Mouse (Mus musculus): Measurements from ENCODE around the gene Tesc.

Gene Tesc

DNA sequence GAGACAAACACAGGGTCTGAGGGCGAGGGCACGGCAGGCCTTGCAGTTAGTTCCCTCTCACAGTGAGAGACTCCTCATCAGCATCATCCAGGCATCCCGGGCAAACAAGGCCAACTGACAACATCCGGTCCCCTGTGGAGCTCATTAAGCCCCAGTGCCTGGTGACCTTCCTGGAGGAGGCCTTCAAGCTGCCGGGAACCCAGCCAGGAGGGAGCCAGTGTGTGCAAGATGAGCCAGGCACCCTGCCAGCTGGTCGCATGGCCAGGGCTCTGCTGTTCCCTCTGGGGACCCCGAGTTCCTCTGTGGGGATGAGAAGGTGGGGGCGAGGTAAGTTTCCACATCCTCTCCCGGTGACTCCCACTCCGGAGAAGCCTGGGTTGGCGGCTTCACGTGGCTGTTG, 12.5 kb upstream of the Tesc start:
- DNase-seq (ENCODE audit: low read depth, low spot score): no peak

DNA sequence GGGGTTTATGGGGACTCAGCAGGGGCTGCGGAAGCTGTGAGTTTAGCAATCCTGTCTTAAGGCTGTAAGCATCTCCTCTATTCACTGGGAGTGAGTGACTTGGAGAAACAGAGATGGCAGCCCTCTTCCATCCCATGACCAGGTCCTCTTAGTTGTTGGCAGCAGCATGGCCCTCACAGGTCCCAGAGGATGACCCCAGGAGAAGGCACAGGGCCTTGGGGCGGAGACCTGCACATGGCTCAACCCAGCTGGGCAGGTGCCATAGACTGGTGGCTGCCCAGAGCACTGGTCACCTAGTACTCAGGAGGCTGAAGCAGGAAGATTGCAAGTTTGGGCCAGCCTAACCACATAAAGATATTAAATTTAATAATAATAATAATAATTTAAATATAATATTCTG, 11.9 kb upstream of the Tesc start:
- no peak for DNase-seq (ENCODE audit: low read depth, low spot score)

DNA sequence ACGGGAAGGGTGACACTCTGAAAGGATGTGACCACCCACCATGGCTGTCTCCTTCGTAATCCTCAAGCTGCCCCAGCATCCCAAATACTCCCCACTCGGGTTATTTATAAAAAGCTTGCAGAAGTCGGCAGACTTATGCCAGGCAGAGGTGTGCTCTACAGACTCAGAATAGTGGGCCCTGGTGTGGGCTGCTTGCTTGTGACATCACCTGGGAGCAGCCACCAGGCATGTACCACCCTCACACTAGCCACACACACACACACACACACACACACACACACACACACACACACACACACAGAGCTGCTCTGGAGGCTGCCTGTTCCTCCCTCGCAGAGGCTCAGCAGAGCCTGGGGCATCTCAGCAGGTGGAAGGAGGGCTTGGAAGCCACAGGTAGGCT, 10.0 kb upstream of the Tesc start:
- no peak for DNase-seq (ENCODE audit: low read depth, low spot score)

DNA sequence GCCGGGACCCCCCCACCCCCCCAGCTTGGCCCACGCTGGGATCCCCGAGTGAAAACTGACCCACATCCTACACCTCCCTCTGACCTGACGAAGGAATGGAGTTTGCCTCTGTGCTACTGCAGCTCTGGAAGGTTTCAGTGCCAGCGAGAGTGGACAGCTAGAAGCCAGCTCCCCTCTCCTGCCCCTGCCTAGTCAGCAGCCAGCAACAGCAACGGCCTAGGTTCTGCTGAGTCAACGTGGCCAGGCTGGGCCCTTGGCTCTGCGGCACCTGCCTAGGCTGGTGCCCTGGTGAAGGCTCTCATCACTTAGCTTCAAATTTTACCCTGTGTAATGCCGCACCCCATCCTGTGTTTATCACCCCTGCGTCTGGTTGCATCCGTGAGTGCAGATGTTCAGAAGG, 7.6 kb upstream of the Tesc start:
- no peak for DNase-seq (ENCODE audit: low read depth, low spot score)

DNA sequence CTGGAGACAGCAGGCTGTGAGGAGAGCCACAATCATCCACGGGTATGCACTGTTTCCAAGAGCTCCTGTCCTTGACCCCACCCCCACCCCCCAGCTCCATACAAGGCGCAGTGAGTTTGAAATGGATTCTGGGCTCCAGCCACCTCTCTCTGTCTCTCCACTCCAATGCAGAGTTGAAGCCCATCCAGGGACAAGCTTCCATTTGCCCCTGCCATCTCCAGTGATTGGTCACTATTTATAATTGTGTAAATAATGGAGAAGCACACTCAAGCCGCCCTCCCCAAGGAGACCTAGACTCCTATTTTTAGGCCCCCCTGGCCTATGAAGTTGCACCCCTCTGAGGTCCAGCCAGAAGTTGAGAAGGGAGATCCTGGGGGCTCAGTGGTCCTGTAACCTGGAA, 4.5 kb upstream of the Tesc start:
- no peak for DNase-seq (ENCODE audit: low read depth, low spot score)

DNA sequence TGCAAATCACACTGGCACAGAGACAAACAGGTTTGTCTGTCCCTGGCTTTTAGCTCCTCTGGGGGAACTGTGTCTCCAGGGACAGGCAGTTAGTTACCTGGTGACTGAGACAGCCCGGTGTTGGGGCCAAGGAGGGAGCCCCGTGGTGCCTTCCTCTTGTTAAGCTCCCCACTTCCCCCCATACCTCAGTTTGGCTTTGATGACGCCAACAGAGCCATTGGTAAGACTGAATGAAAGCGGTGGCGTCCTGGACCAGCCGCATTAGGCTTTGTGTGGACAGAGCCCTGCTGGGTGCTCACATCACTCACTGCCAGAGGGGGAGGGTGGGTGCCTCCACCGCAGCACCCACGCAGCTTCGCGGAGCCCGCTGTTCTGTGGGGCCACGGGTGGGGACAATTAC, 1.7 kb upstream of the Tesc start:
- DNase-seq (ENCODE audit: low read depth, low spot score): no peak

DNA sequence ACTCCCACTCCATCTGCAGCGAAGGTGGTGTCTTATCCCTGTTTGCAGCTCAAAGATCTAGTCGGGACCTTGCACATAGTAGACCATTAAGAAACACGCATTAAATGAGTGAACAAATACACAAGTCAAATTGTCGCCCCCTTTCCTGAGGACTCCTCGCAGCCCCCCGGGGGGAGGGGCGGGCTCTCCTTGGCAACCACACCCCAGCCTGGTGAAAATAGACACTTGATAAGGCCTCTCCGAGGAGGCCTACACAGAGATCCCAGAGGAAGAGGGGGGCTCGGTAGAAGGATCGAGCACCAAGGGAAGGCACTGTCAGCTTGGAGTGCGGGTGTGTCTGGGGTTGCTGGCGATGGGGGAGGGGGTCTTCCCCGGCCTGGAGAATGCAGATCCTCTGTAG, 1.2 kb upstream of the Tesc start:
- no peak for DNase-seq (ENCODE audit: low read depth, low spot score)

DNA sequence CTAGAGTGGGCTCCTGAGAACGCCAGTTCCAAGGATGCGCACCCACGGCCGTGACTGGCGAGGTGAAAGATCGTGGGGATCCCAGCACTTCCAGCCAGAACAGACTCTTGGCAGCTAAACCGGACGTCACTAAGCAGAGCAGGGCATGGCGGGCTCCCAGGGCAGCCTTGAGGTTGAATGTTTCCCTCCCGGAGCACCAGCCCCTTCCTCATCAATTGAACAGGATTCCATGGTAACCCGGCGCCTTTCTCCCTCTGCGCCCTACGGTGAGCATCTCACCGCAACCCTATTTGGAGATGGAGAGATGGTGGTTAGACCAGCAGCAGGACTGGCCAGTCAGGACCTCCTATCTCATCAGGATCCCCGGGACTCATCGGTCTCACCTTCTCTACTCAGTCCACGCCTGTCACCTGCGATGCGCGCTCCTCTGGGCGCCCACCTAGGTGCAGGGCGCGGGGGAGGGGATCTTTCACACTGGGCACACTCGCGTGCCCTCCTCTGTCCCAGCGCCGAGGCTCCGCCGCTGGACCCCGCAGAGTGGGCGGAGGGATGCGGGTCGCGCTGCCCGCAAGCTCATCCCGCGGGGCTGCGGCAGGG, 344 bp upstream of the Tesc start:
- no peak for DNase-seq (ENCODE audit: low read depth, low spot score)

DNA sequence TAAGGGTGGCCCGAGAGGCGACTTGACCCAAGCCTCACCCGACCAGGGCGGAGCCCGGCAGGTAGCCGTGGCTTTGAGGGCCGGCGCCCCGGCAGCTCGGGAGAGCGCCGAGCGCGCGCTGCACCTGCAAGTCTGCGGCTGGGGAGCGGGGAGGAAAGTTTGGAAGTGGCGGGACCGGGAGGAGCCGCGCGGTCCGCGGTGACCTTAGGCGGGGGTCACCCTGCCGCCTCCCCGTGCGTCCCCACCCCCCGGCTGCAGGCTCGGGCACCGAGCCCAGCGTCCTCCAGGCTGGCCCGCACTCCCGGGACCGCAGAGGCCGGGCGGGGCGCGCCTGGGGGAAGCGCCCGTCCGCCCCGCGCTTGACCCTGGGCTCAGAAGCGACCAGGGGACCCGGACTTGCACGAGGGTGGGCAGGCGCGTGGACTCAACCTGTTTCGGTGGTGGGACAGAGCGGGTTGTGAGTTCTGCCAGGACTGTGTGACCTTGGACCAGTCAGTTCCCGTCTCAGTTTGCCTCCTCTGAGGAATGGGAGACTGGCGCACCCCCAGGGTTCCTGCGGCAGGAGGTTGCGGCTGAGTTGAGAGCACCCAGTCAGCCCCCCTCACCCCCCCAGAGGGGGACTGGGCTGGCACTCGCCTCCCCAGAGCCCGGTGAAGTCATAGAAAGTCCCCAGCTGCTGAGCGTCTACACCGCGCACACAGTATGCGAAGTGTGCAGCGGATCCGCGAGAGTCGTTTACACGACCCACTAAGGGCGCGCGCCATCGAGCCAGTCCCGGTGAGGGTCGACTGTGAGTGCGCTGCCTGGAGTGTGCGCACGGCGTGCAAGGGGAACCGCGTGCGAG, 870 bp downstream of the Tesc start:
- DNase-seq (ENCODE audit: low read depth, low spot score): no peak

DNA sequence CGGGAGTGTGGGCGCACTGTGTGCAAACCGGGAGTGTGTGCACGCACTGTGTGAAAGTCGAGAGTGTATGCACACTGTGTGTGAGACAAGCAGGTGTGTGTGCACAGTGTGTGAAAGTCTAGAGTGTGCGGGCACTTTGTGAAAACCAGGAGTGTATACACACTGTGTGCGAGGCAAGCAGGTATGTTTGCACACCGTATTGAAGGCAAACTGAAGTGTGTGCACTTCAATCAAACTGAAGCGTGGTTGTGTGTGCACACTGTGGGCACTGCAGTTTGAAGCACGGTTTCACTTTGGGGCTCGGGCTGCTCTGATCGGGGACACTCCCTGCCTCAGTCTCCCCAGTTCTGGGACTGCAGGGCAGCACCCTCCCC, 1.5 kb downstream of the Tesc start:
- DNase-seq (ENCODE audit: low read depth, low spot score): no peak

DNA sequence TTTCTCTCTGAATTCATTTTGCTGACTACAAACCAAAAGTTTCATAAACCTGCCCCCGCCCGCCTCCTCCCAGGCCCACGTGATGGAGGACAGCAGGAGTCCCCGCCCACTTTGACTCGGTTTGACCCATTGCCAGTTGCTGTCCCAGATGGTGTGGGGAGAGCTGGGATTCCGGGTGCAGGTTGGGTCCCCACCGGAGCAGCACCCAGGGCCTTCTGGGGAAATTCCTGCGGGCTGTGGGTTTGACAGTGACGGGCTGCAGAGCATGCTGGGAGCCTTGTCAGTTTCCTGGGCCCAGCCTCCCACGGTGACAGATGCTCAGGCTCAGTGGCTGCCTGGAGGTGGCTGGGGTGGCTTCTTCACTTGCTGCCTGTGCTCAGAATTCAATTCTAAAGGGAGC, 1.9 kb downstream of the Tesc start:
- DNase-seq (ENCODE audit: low read depth, low spot score): peak; percentile 79

DNA sequence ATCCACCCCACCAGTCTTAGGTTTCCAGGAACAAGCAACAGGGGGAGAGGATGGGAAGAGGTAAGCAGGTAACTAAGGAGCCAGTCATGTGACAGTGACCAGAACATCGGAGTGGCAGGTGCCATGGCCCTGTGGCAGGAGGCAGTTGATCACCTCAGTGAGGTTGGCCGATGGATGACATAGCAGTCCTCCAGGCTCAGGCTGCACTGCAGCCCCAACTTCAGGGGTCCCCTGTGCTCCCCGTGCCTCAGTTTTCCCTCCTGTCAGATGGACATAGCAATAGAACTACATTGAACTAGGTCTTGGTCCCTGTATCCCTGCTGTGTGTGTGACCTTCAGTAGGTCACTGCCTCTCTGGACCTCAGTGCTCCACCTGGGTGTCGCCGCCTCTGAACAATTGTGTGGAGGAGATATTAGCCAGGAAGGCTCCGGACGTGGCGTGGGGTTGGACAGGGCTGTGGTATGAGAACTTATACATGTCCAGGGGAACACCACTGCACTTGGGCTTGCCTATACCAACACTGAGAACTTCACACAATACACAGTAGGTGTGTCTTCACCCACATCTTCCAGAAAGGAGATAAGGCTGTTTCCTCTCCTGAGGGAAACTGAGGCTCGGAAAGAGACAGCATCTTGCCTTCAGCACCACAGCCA, 2.6 kb downstream of the Tesc start:
- DNase-seq (ENCODE audit: low read depth, low spot score): no peak

DNA sequence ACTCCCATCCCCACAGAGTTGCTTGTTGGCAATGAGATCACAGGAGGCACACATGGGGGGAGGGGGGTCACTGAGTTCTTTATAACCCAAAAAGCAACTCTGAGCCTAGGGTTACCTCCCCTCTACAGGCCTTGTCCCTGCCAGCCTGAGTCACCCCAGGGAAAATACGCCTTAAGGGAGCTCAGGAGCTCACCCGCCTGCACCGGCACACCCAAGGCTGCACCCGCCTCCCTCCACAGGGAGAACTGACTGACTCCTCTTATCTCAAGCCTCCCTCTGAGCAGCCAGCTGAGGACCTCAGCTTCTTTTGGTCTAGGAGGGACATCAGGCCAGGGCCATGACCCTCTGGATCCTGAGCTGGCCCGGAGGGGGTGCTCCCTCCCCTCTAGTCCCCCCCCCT, 3.5 kb downstream of the Tesc start:
- no peak for DNase-seq (ENCODE audit: low read depth, low spot score)

DNA sequence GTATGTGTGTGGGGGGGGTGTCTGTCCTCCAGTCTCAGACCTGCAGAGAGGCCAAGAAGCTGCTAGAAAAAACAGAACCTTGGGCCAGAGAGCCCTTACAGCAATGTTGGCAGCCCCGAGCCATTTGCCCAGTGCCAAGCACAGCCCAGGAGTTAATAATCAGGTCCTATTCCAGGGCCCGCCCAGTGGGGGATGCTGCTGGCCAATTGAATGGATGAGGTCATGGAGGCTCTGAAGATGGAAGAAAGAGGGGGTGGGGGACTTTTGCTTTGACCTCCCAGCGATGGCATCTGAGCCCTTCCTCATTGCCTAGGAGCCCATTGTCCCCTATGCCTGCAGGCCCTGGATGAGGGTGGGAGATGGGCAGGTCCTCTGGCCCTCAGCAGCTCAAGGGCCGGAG, 4.0 kb downstream of the Tesc start:
- no peak for DNase-seq (ENCODE audit: low read depth, low spot score)

DNA sequence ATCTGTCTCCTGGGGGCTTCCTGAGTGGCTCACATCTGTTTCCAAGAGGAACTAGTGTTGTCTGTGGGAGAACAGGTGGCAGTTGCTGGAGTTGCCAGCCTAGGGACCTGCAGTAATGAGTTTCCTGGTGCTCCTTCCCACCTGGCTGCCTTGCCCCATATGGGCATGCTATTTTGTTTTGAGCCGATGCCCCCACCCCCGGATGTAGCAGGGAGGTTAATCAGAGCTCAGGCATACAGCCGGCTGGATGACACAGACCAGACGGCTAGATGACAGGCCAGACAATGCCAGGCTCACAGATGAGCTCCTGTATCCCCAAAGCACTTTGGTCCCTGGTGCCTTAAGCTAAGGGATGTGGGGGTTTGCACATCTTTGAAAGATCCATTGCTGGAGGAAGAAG, 5.8 kb downstream of the Tesc start:
- DNase-seq (ENCODE audit: low read depth, low spot score): no peak

DNA sequence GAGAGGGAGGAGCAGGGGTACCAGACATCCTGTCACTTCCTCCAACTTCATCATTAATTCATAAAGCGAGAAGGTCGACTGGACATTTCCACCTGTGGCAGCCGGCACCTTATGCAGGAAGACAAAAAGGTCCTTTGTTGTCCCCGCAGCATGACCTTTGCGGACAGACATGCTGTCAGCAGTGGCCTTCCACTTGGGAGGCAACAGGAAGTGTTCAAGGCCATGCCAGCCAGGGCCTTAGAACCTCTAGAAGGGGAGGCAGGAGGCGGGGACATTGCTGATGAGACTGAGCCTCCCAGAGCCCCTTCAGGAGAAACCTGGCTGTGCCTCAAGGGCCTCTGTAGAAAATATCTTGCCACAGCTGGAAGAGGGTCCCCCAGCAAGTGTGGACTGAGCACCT, 6.2 kb downstream of the Tesc start:
- DNase-seq (ENCODE audit: low read depth, low spot score): no peak

DNA sequence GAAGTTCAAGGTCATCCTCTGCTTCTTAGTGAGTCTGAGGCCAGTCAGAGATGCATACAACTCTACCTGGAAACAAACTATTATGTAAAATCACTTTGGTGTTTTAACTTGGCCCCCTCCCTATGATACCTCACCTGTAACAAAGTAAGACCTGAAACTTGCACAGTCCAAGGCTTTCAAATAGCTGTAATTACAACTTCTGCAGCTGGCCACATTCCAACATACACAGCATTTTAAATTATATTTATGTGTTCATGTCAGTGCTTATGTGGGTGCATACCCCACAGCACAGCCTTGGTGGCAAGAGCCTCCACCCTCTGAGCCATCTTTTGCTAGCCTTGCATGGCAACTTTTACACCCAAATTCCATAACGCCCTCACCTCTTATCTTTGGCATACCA, 7.1 kb downstream of the Tesc start:
- DNase-seq (ENCODE audit: low read depth, low spot score): no peak

DNA sequence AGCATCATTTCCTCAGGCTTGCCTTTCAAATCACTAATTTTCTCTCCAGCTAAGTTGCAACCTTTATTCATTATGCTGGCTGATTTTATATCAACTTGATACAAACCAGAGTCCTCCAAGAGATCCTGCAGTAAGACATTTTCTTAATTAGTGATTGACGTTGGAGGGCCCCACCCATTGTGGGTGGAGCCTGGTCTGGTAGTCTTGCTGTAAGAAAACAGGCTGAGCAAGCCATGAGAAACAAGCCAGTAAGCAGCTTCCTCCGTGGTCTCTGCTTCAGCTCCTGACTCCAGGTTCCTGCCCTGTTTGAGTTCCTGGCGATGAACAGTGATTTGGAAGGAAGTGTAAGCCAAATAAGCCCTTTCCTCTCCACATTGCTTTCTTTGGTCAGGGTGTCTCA, 8.2 kb downstream of the Tesc start:
- DNase-seq (ENCODE audit: low read depth, low spot score): no peak

DNA sequence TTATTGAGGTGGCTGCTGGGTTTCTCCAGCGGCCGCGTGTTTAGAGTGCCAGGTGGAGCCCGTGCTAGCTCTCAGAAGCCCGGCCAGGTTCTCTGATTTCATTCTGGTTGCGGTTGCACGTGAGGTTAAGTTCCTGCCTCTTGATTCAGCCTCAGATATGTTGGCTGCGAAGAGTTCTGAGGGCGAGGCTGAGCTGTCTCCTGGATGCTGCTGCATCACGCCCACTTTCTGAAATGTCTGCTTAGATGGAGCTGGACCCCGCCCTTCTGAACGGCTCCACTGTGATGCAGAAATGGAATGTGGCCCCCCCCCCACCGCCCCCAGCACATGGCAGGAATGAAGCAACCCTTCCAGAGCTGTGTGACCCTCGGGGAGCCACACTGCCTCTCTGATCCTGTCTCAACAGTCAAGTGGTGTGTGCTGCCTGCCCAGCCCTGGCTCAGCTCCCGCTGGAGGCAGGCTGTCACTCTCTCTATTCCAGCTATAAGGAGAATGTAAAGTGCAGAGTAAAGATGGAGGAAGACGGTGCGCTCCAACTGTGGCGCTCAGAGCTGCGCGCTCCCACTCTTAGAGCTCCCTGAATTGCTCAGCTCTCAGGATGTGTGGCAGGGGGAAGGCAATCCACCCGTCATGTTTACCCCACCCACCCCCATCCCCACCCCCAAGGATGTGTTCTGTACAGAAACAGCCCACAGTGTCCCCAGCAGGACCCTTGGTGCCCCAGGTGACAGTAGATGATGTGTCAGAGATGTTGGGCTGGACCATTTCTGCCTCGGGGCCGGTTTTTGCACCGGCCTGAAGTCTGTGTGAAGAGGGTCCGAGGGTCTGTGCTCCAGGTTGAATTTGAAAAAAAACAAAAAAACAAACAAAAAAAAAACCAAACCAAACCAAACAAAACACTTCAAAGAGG, 9.6 kb downstream of the Tesc start:
- DNase-seq (ENCODE audit: low read depth, low spot score): no peak

DNA sequence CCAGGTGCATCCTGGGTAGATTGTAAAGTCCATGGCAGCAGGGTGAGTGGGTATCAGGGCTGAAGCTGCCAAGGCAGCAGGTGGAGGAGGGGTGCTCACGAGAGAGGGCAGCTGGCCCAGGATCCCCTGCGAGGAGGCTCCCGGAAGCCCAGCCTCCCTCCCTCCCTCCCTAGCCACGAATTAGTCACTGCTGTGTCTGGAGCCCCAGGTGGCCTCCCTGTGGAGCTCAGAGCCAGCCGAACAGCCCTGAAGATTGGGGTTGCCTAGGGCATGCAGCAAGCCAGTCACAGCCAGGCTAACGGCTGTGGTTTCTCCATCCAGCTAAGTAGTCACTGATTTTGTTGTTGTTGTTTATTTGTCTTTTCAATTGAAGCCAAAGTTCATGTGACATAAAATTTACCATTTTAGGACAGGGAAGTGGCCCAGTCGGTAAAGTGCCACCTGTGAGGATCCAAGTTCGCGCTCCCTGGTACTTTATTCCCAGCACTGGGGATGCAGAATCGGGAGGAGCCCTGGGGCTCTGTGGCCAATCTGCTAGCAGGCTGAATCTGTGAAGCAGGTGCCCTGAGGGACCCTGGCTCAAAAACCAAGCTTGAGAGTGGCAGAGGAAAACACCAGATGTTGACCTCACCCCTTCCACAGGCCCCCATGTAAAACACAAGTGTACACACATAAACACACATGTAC, 10.4 kb downstream of the Tesc start:
- DNase-seq (ENCODE audit: low read depth, low spot score): no peak

DNA sequence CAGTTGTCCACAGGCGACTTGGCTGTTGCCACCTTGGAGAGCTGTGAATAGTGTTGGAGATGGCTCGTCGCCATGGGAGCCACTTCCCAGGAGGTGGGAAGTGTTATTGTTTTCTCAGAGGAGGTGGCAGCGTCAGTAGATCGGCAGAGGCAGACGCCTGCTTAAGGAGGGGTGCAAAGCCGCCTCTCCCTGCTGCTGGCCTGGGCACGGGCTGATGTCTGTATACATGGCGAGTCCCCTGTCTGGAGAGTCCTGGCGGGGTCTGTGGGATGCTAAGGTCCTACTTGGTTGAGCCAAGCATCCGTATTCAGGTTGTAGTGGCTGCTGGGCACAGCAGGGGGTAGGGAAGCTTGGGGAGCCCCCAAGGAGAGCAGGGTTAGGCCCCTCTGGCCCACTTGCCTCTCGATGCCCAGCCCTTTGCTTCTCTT, 11.7 kb downstream of the Tesc start:
- no peak for DNase-seq (ENCODE audit: low read depth, low spot score)

DNA sequence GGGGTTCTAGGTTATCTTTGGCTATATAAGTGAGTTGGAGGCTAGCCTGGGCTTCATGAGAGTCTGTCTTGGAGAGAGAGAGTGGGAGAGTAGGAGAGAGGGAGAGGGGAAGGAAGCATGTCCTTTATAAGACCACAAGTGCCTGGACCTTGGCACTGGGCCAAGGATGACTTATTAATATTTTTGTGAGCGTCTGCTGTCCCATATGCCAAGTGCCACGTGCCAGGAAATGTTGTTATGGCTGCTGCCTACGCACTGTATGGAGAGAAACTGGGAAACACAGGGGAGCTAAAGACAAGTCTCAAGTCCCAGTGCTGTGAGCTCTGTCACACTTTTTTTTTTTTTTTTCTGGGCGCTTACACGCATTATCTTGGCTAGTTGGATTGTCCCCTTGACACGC, 15.1 kb downstream of the Tesc start:
- DNase-seq (ENCODE audit: low read depth, low spot score): no peak

Measured in telencephalon, adult 2 months (tissue).